Mouse (Mus musculus) naive thymus-derived CD4-positive, alpha-beta T cell, adult 5 months (primary cell): Measurements from ENCODE around the gene Trim34a. TPM values are rescaled to one million over a fixed set of nuclear protein-coding genes. Genes with fewer than 3 reads are reported as not detected.

Source experiments
- polyA plus RNA-seq: library from polyadenylated mRNA; unstranded; fragments of 100-300 nt; shearing (Covaris generic); gene quantifications from one replicate; pipeline ENCODE4 v1.2.1, GENCODE M21; 2017

Gene Trim34a
- 21.8 TPM for polyA plus RNA-seq

GRCm38 (mm10) chr7:104244287-104245181 lies at the start of gene Trim34a:
Gene Trim34a, plus strand, starts transcription at chr7:104244457.

GRCm38 (mm10) chr7:104195885-104196284 lies 48.4 kb upstream of the Trim34a start, which contains the start of gene Olfr649:
Gene Olfr649, minus strand, starts transcription at chr7:104195985.

GRCm38 (mm10) chr7:104218701-104219569 lies 25.3 kb upstream of the Trim34a start, which contains the start of gene Trim6:
Gene Trim6, plus strand, starts transcription at chr7:104218793.

GRCm38 (mm10) chr7:104287576-104288443 lies 43.6 kb downstream of the Trim34a start, which contains the start of gene Trim5:
Gene Trim5, minus strand, starts transcription at chr7:104288094.

Other genes starting within 250 kb of the Trim34a start
- gene Olfr638, start 245.7 kb upstream of the Trim34a start, polyA plus RNA-seq = not detected
- gene Olfr639, start 227.2 kb upstream of the Trim34a start, polyA plus RNA-seq = 0.05 TPM
- not detected for gene Olfr640, start 218.9 kb upstream of the Trim34a start, polyA plus RNA-seq
- not detected for gene Olfr641, start 209.0 kb upstream of the Trim34a start, polyA plus RNA-seq
- not detected for gene Olfr642, start 191.8 kb upstream of the Trim34a start, polyA plus RNA-seq
- gene 4930516K23Rik, start 183.0 kb upstream of the Trim34a start, polyA plus RNA-seq = not detected
- gene Olfr644, start 172.6 kb upstream of the Trim34a start, polyA plus RNA-seq = not detected
- not detected for gene Olfr645, start 159.0 kb upstream of the Trim34a start, polyA plus RNA-seq
- not detected for gene Olfr646, start 139.6 kb upstream of the Trim34a start, polyA plus RNA-seq
- gene Ubqln5, start 114.6 kb upstream of the Trim34a start, polyA plus RNA-seq = not detected
- not detected for gene Olfr643, start 107.1 kb upstream of the Trim34a start, polyA plus RNA-seq
- gene Ubqln3, start 101.2 kb upstream of the Trim34a start, polyA plus RNA-seq = not detected
- not detected for gene Ubqlnl, start 93.9 kb upstream of the Trim34a start, polyA plus RNA-seq
- gene Olfm5, start 79.6 kb upstream of the Trim34a start, polyA plus RNA-seq = not detected
- gene Olfr648, start 61.1 kb upstream of the Trim34a start, polyA plus RNA-seq = not detected
- gene Olfr649, start 48.5 kb upstream of the Trim34a start, polyA plus RNA-seq = not detected
- gene Trim6, start 25.7 kb upstream of the Trim34a start, polyA plus RNA-seq = 2.0 TPM
- gene Trim5, start 43.6 kb downstream of the Trim34a start, polyA plus RNA-seq = 9.6 TPM
- 124 TPM for gene Trim12a, start 71.0 kb downstream of the Trim34a start, polyA plus RNA-seq
- gene Trim34b, start 85.0 kb downstream of the Trim34a start, polyA plus RNA-seq = 0.91 TPM
- 8.7 TPM for gene Trim12c, start 108.9 kb downstream of the Trim34a start, polyA plus RNA-seq
- 0.22 TPM for gene Trim30b, start 125.4 kb downstream of the Trim34a start, polyA plus RNA-seq
- gene Trim30c, start 156.4 kb downstream of the Trim34a start, polyA plus RNA-seq = not detected
- 30.3 TPM for gene Trim30a, start 220.7 kb downstream of the Trim34a start, polyA plus RNA-seq